Comparison of ENCODE assay signal across 9 mouse cellular contexts in the genomic region with DNA sequence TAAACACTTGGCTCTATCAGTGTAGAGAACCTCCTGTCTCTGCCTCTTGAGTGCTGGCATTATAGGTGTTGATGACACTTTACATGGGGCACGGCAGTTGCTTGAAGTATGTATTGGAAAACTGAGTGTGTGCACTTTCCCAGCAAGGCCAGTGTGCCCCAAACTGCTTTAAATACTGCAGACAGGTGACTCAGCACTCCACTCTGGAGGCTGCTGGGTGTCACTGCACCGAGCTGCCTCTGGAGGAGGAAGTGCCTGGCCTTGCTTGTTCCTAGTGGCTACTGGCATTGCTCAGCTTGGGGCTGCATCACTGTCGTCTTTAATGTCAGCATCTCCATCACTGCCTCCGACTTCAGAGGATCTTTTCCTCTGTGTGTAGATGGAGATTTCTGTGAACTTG. TPM values are rescaled to one million over a fixed set of nuclear protein-coding genes. Genes with fewer than 3 reads are reported as not detected.
DNase-seq lines count a peak whose midpoint lies in the region; ATAC-seq and TF ChIP-seq lines count a peak whose summit lies in the region.
"Had no signal": no experiment of that assay in that cellular context is flagged by ENCODE, and none has a peak within 500 bp of the region (broad histone marks: within the 10 kb centered on the region; RNA-seq: fewer than 3 reads in every experiment).

No protein-coding gene starts in this region.

- peak; percentile 69; the same call in 1 of the 2 replicates for ATAC-seq in G1E (ENCODE audit: extremely low read depth, insufficient number of reproducible peaks, low FRiP score, poor library complexity, severe bottlenecking)
- peak; percentile 67 for ATAC-seq in stomach, postnatal 0 days (ENCODE audit: low FRiP score, low TSS enrichment)

- TF ChIP-seq EP300 in stomach, postnatal 0 days (optimal IDR thresholded peaks at IDR 0.05), result no peak

- 19% methylated on average over 4 of the region's 4 CpGs for WGBS in stomach, postnatal 0 days

- no peak overlapping the region for H3K9ac ChIP-seq in stomach, postnatal 0 days (ENCODE audit: low read length)
- H3K9ac ChIP-seq: neural tube, embryonic 12.5 days had no signal

- TF ChIP-seq CTCF in G1E (IDR thresholded peaks at IDR 0.05; ENCODE audit: low read depth, low read length), result peak; percentile 49
- peak; percentile 68 for TF ChIP-seq CTCF in brain, embryonic 14.5 days (IDR thresholded peaks at IDR 0.05; ENCODE audit: borderline replicate concordance, extremely low read depth, insufficient read depth, insufficient read length)
- TF ChIP-seq CTCF in stomach, postnatal 0 days (IDR thresholded peaks at IDR 0.05; ENCODE audit: low read depth), result peak; percentile 81

- no peaks in the 10 kb centered on the region for H3K9me3 ChIP-seq in G1E (replicated peaks)
- no peaks in the 10 kb centered on the region for H3K9me3 ChIP-seq in stomach, postnatal 0 days (ENCODE audit: control insufficient read depth, low read length)
- H3K9me3 ChIP-seq: neural tube, embryonic 12.5 days had no signal

- H3K4me3 ChIP-seq in G1E (ENCODE audit: low read depth, low read length), result no peak overlapping the region
- H3K4me3 ChIP-seq in stomach, postnatal 0 days (ENCODE audit: low read depth, low read length), result no peak overlapping the region
- H3K4me3 ChIP-seq: neural tube, embryonic 12.5 days had no signal

- H3K27ac ChIP-seq in stomach, postnatal 0 days (replicated peaks), result no peak overlapping the region
- H3K27ac ChIP-seq: neural tube, embryonic 12.5 days had no signal

- no peaks in the 10 kb centered on the region for H3K27me3 ChIP-seq in G1E (ENCODE audit: insufficient read depth, low read length)
- H3K27me3 ChIP-seq in stomach, postnatal 0 days (ENCODE audit: control insufficient read depth, insufficient read depth, low read length), result no peaks in the 10 kb centered on the region
- H3K27me3 ChIP-seq: neural tube, embryonic 12.5 days had no signal

- peak; percentile 32 for DNase-seq in layer of hippocampus, adult 9-11 months
- no peak for DNase-seq in layer of hippocampus, postnatal 36 days
- DNase-seq in G1E (ENCODE audit: low spot score), result peak; percentile 63
- DNase-seq in brain, embryonic 14.5 days (ENCODE audit: low read depth), result peak; percentile 53
- peak; percentile 63 for DNase-seq in heart, postnatal 4 days
- DNase-seq in lung, postnatal 14 days, result peak; percentile 45
- DNase-seq in stomach, postnatal 0 days (ENCODE audit: low spot score), result peak; percentile 81
- DNase-seq in gastrocnemius, postnatal 25 days, result no peak

- no peak for TF ChIP-seq POLR2A in brain, embryonic 14.5 days (IDR thresholded peaks at IDR 0.05; ENCODE audit: borderline replicate concordance, extremely low read depth, insufficient read depth, insufficient read length, poor library complexity, severe bottlenecking)

- H3K36me3 ChIP-seq in G1E (replicated peaks), result peaks cover 21% of the 10 kb centered on the region
- H3K36me3 ChIP-seq in stomach, postnatal 0 days (ENCODE audit: control insufficient read depth, insufficient read depth, low read length), result no peaks in the 10 kb centered on the region
- H3K36me3 ChIP-seq: neural tube, embryonic 12.5 days had no signal

- peaks cover 37% of the 10 kb centered on the region for H3K4me1 ChIP-seq in G1E (ENCODE audit: insufficient read depth, low read depth, low read length)
- H3K4me1 ChIP-seq in stomach, postnatal 0 days (replicated peaks; ENCODE audit: control insufficient read depth, insufficient read depth), result peaks cover 3% of the 10 kb centered on the region; the same call in 1 of the 2 replicates

- no peak overlapping the region for H3K4me2 ChIP-seq in stomach, postnatal 0 days (replicated peaks; ENCODE audit: low read depth)
- H3K4me2 ChIP-seq: neural tube, embryonic 12.5 days had no signal

RNA-seq across cellular contexts. Expression of a gene that starts 12.2 kb away (rescaled TPM):
- total RNA-seq in layer of hippocampus, postnatal 36 days (2021), result 100 to 1,000 TPM; 119 to 122 TPM
- total RNA-seq in G1E (2014; fragmentation: Nextera tagmentation) (42.1 and 49.8 TPM in 2 replicates), G1E (2017) (37.0 and 37.3 TPM in 2 replicates)
- polyA plus RNA-seq in G1E (2012), result 13.2 and 16.0 TPM in 2 replicates
- 72.0 and 78.2 TPM in 2 replicates for polyA plus RNA-seq in brain, embryonic 14.5 days (2012; rRNA removed)
- total RNA-seq in heart, postnatal 4 days (2021), result 10 to 100 TPM; 20.4 to 21.5 TPM
- 8.5 and 8.8 TPM in 2 replicates for polyA plus RNA-seq in stomach, postnatal 0 days (2015; fragmentation: Nextera tagmentation; extraction: Ambion mirVana)
- total RNA-seq in gastrocnemius, postnatal 25 days (2021), result 1 to 10 TPM; 2.5 to 3.2 TPM

RNA-seq across cellular contexts. Expression of a gene that starts 37.4 kb away (rescaled TPM):
- total RNA-seq in layer of hippocampus, postnatal 36 days (2021), result 10 to 100 TPM; 29.6 to 30.2 TPM
- total RNA-seq in G1E (2014; fragmentation: Nextera tagmentation), result 2.0 and 2.2 TPM in 2 replicates
- total RNA-seq in G1E (2017), result 1.2 and 1.3 TPM in 2 replicates
- polyA plus RNA-seq in G1E (2012), result 0.14 and 0.23 TPM in 2 replicates
- polyA plus RNA-seq in brain, embryonic 14.5 days (2012; rRNA removed), result 50.3 and 53.7 TPM in 2 replicates
- under 1 TPM; 0.09 to 0.17 TPM for total RNA-seq in heart, postnatal 4 days (2021)
- 0.68 and 0.81 TPM in 2 replicates for polyA plus RNA-seq in stomach, postnatal 0 days (2015; fragmentation: Nextera tagmentation; extraction: Ambion mirVana)
- under 1 TPM; 0.11 to 0.13 TPM for total RNA-seq in gastrocnemius, postnatal 25 days (2021)

RNA-seq across cellular contexts. Expression of a gene that starts 46.4 kb away (rescaled TPM):
- total RNA-seq in layer of hippocampus, postnatal 36 days (2021), result 10 to 100 TPM; 92.1 to 96.4 TPM
- total RNA-seq in G1E (2014; fragmentation: Nextera tagmentation), result 106 and 131 TPM in 2 replicates
- total RNA-seq in G1E (2017), result 133 and 134 TPM in 2 replicates
- polyA plus RNA-seq in G1E (2012), result 44.3 and 65.9 TPM in 2 replicates
- 45.1 and 61.2 TPM in 2 replicates for polyA plus RNA-seq in brain, embryonic 14.5 days (2012; rRNA removed)
- total RNA-seq in heart, postnatal 4 days (2021), result 10 to 100 TPM; 37.9 to 40.0 TPM
- polyA plus RNA-seq in stomach, postnatal 0 days (2015; fragmentation: Nextera tagmentation; extraction: Ambion mirVana), result 6.4 and 6.5 TPM in 2 replicates
- 10 to 100 TPM; 11.8 to 14.9 TPM for total RNA-seq in gastrocnemius, postnatal 25 days (2021)

Comparison
In these comparisons a context has a peak if more than half of its experiments do, and no peak if none do; other contexts are left out.
1. DNase-seq: peak in layer of hippocampus, adult 9-11 months (single experiment), G1E (single experiment), brain, embryonic 14.5 days (single experiment), heart, postnatal 4 days (single experiment), lung, postnatal 14 days (single experiment) and stomach, postnatal 0 days (single experiment); none in layer of hippocampus, postnatal 36 days (0 of 2) and gastrocnemius, postnatal 25 days (single experiment).
2. RNA of a gene that starts 12.2 kb away (total RNA-seq): 119 to 122 TPM in layer of hippocampus, postnatal 36 days, 37.0 to 49.8 TPM in G1E and 20.4 to 21.5 TPM in heart, postnatal 4 days; 2.5 to 3.2 TPM in gastrocnemius, postnatal 25 days; every median in the first group is over 4 times any median in the second.
3. RNA of a gene that starts 37.4 kb away (total RNA-seq): 29.6 to 30.2 TPM in layer of hippocampus, postnatal 36 days; 1.2 to 2.2 TPM in G1E, 0.09 to 0.17 TPM in heart, postnatal 4 days and 0.11 to 0.13 TPM in gastrocnemius, postnatal 25 days; every median in the first group is over 4 times any median in the second.
4. Peak in every context shown above with its lines, with median percentiles within 50 percentile points of each other: CTCF ChIP-seq.